Mouse (Mus musculus) CH12.LX (cell line): ENCODE results near the gene Hist1h3c.

Experiments used
- BHLHE40 ChIP-seq: IDR thresholded peaks from 2 replicates; pipeline ENCODE4 v1.6.1; 2011; ENCODE audit warnings: mild to moderate bottlenecking, low read depth, low read length, improper control_type of control experiment
- CTCF ChIP-seq, 2 experiments: IDR thresholded peaks in 1 of 2; conservative IDR thresholded peaks in 1 of 2; 2 replicates each; pipeline ENCODE4 v1.5.1; 2011 to 2012; ENCODE audit warnings: low read depth in 2 of 2, low read length in 2 of 2, improper control_type of control experiment in 1 of 2, inconsistent platforms in 1 of 2, mild to moderate bottlenecking in 1 of 2, moderate library complexity in 1 of 2
- EP300 ChIP-seq: IDR thresholded peaks from 2 replicates; pipeline ENCODE4 v1.6.1; 2011; ENCODE audit warnings: low read length, improper control_type of control experiment
- MXI1 ChIP-seq: IDR thresholded peaks from 2 replicates; pipeline ENCODE4 v1.6.1; 2011; ENCODE audit warnings: mild to moderate bottlenecking, low read depth, low read length, improper control_type of control experiment
- POLR2A ChIP-seq: IDR thresholded peaks from 2 replicates; pipeline ENCODE4 v1.6.1; 2011; ENCODE audit warnings: low read depth, mild to moderate bottlenecking, improper control_type of control experiment, low read length
- RAD21 ChIP-seq: IDR thresholded peaks from 2 replicates; pipeline ENCODE4 v1.6.1; 2011; ENCODE audit warnings: low read depth, mild to moderate bottlenecking, low read length, improper control_type of control experiment, moderate library complexity

- TF ChIP-seq CTCF (conservative IDR thresholded peaks at IDR 0.05 in 1 of 2, IDR thresholded peaks at IDR 0.05 in 1 of 2; ENCODE audit: low read depth in 2 of 2, low read length in 2 of 2) (no peak), RAD21 (no peak), EP300 (no peak), MXI1 (no peak), BHLHE40 (no peak), POLR2A (no peak)
Measured at GRCm38 (mm10) chr13:23772561-23773313, 27.3 kb upstream of the Hist1h3c start.
